Mouse (Mus musculus) G1E (cell line): ENCODE measurements around the gene S1pr4.

Experiments used
- CTCF ChIP-seq: IDR thresholded peaks from 2 replicates; pipeline ENCODE4 v1.5.1; 2012; ENCODE audit warnings: low read depth, low read length, inconsistent platforms, mixed read lengths
- GATA1 ChIP-seq: IDR thresholded peaks from 2 replicates; pipeline ENCODE4 v1.6.1; 2012; ENCODE audit warnings: borderline replicate concordance, low read length, inconsistent platforms, mixed read lengths
- GATA2 ChIP-seq: IDR thresholded peaks from 2 replicates; pipeline ENCODE4 v1.6.1; 2012; ENCODE audit warnings: low read depth, low read length, inconsistent platforms, borderline replicate concordance
- TAL1 ChIP-seq: conservative IDR thresholded peaks from 2 replicates; pipeline ENCODE4 v1.6.1; 2012; ENCODE audit warnings: low read depth, low read length, inconsistent platforms, mixed read lengths

- TF ChIP-seq GATA1 (no peak), CTCF (no peak), TAL1 (no peak), GATA2 (no peak)
These were observed 33.1 kb downstream of the S1pr4 start for GRCm38 (mm10) chr10:81466881-81467280.
